Mouse (Mus musculus): ENCODE measurements around the gene Atp6v0c. TPM values are rescaled to one million over a fixed set of nuclear protein-coding genes. Genes with fewer than 3 reads are reported as not detected.

The Atp6v0c gene
- polyA plus RNA-seq, 1 experiment from 2014 or later = 434 TPM

DNA sequence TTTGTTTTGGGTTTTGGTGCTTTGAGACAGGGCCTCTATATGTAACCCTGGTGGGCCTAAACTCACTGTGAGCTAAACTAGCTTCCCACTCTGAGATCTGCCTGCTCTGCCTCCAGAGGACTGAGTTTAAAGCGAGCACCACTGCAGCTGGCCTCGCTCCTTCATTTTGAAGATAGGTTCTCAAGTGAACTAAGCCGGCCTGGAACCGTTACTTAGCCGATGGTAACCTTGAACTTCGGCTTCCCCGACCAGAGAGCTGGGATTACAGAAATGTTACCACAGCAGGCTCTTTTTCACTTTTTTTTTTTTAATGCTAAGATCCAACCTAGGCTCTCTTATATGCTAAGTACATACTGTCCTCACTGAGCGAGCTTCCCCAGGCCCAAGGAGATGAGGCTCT is 23.8 kb upstream of the Atp6v0c start:
- ATAC-seq (ENCODE audit: insufficient number of reproducible peaks, low FRiP score, low TSS enrichment, low read depth) (no peak), DNase-seq (ENCODE audit: low spot score) (no peak)
- Histone ChIP-seq H3K4me1 (ENCODE audit: control insufficient read depth, insufficient read depth, low read length) (peaks cover 4% of the 10 kb centered on the region; the same call in 1 of the 2 replicates), H3K4me2 (ENCODE audit: low read depth, severe bottlenecking) (no peak overlapping the region), H3K36me3 (ENCODE audit: control insufficient read depth, insufficient read depth, low read length) (no peaks in the 10 kb centered on the region), H3K9me3 (ENCODE audit: control insufficient read depth, low read length) (no peaks in the 10 kb centered on the region), H3K9ac (ENCODE audit: low read length) (no peak overlapping the region), H3K27me3 (ENCODE audit: control insufficient read depth, insufficient read depth, low read length) (no peaks in the 10 kb centered on the region), H3K27ac (replicated peaks; ENCODE audit: low read depth, low read length) (no peak overlapping the region), H3K4me3 (ENCODE audit: low read depth, low read length) (no peak overlapping the region)
- WGBS = 82% methylated on average over 8 of the region's 8 CpGs

DNA sequence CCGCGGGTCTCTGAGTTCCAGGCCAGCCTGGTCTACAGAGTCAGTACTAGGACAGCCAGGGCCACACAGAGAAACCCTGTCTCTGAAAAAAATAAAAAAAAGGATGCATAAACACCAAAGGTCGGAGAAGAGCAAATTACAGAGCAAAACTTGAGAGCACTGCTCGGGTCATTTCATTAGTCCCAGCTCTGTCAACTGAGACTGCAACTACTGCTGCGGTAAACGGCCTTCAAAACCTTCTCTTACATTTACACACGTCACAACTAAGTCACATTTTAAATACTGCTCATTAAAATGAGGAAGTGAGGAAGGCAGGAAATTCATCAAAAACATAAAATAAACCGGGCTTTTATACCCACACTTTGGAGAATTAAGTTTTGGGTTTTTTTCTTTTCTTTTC is 23.3 kb upstream of the Atp6v0c start:
- Histone ChIP-seq H3K27me3 (ENCODE audit: control insufficient read depth, insufficient read depth, low read length) (no peaks in the 10 kb centered on the region), H3K4me3 (ENCODE audit: low read depth, low read length) (no peak overlapping the region), H3K9me3 (ENCODE audit: control insufficient read depth, low read length) (no peaks in the 10 kb centered on the region), H3K36me3 (ENCODE audit: control insufficient read depth, insufficient read depth, low read length) (no peaks in the 10 kb centered on the region), H3K27ac (replicated peaks; ENCODE audit: low read depth, low read length) (no peak overlapping the region), H3K4me1 (ENCODE audit: control insufficient read depth, insufficient read depth, low read length) (peaks cover 4% of the 10 kb centered on the region; the same call in 1 of the 2 replicates), H3K9ac (ENCODE audit: low read length) (no peak overlapping the region), H3K4me2 (ENCODE audit: low read depth, severe bottlenecking) (no peak overlapping the region)
- ATAC-seq (ENCODE audit: insufficient number of reproducible peaks, low FRiP score, low TSS enrichment, low read depth) (no peak), DNase-seq (ENCODE audit: low spot score) (no peak)
- 70% methylated on average over 8 of the region's 8 CpGs for WGBS

DNA sequence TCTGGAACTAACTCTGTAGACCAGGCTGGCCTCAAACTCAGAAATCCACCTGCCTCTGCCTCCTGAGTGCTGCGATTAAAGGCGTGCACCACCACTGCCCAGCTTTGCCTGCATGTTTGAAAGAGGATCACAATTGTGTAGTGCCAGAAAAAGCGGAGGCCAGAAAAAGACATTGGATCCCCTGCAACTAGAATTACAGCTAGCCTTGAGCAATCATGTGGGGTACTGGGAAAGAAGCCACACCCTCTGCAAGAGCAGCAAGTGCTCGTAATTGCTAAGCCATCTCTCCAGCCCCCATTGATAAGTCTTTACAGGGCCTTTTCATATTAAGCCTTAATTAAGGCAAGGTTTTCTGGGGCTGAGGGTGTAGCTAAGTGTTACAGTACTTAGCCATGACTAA is 22.0 kb upstream of the Atp6v0c start:
- H3K9ac ChIP-seq (ENCODE audit: low read length) = no peak overlapping the region
- H3K4me2 ChIP-seq (ENCODE audit: low read depth, severe bottlenecking) = no peak overlapping the region
- H3K9me3 ChIP-seq (ENCODE audit: control insufficient read depth, low read length) = no peaks in the 10 kb centered on the region
- DNase-seq (ENCODE audit: low spot score) = no peak
- 72% methylated on average over 4 of the region's 4 CpGs for WGBS
- no peaks in the 10 kb centered on the region for H3K36me3 ChIP-seq (ENCODE audit: control insufficient read depth, insufficient read depth, low read length)
- H3K4me3 ChIP-seq (ENCODE audit: low read depth, low read length) = no peak overlapping the region
- no peak overlapping the region for H3K27ac ChIP-seq (replicated peaks; ENCODE audit: low read depth, low read length)
- no peaks in the 10 kb centered on the region for H3K27me3 ChIP-seq (ENCODE audit: control insufficient read depth, insufficient read depth, low read length)
- peaks cover 4% of the 10 kb centered on the region; the same call in 1 of the 2 replicates for H3K4me1 ChIP-seq (ENCODE audit: control insufficient read depth, insufficient read depth, low read length)
- ATAC-seq (ENCODE audit: insufficient number of reproducible peaks, low FRiP score, low TSS enrichment, low read depth) = no peak

DNA sequence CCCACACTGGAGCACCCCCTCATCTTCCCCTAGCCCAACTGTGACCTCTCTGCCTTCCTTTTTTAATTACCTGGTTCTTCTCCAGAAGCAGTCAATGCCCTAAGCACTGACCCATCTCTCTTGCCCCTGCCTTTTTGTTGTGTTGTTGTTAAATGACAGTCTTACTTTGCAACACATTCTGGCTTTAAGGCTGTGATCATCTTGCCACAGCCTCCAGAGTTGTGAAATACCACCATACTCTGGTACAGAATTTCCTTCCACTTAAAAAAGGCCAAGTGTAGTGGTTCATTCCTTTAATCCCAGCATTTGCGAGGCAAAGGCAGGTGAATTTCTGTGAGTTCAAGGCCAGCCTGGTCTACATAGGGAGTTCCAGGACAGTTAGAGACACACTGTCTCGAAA is 21.4 kb upstream of the Atp6v0c start:
- no peak overlapping the region for H3K27ac ChIP-seq (replicated peaks; ENCODE audit: low read depth, low read length)
- H3K9me3 ChIP-seq (ENCODE audit: control insufficient read depth, low read length) = no peaks in the 10 kb centered on the region
- DNase-seq (ENCODE audit: low spot score) (no peak), ATAC-seq (ENCODE audit: insufficient number of reproducible peaks, low FRiP score, low TSS enrichment, low read depth) (no peak)
- H3K4me3 ChIP-seq (ENCODE audit: low read depth, low read length) = no peak overlapping the region
- no peaks in the 10 kb centered on the region for H3K36me3 ChIP-seq (ENCODE audit: control insufficient read depth, insufficient read depth, low read length)
- no peak overlapping the region for H3K9ac ChIP-seq (ENCODE audit: low read length)
- no peaks in the 10 kb centered on the region for H3K27me3 ChIP-seq (ENCODE audit: control insufficient read depth, insufficient read depth, low read length)
- WGBS = 85% methylated on average over 2 of the region's 2 CpGs
- H3K4me2 ChIP-seq (ENCODE audit: low read depth, severe bottlenecking) = no peak overlapping the region
- H3K4me1 ChIP-seq (ENCODE audit: control insufficient read depth, insufficient read depth, low read length) = peaks cover 4% of the 10 kb centered on the region; the same call in 1 of the 2 replicates

DNA sequence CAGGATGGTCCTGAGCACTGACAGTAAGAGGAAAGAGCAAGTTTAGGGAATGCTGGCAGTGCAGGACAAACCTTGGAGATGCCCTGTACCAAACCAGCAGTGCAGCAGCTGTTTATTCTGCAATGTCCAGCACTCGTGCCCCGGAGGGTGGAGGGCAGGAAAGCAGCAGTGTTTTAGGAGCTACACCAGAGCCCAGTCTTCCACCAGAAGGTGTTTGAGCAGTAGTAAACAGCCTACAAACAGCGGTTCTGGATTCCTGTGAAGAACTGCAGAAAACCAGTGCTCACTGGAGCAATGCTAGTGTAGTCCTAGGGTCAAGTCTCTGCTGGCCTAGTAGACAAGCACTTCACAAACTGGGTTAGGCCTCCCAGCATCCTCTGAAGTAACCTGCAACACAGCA is 4.8 kb upstream of the Atp6v0c start:
- 85% methylated on average over 3 of the region's 3 CpGs for WGBS
- DNase-seq (ENCODE audit: low spot score) (no peak), ATAC-seq (ENCODE audit: insufficient number of reproducible peaks, low FRiP score, low TSS enrichment, low read depth) (no peak)
- no peaks in the 10 kb centered on the region for H3K9me3 ChIP-seq (ENCODE audit: control insufficient read depth, low read length)
- no peak overlapping the region for H3K4me2 ChIP-seq (ENCODE audit: low read depth, severe bottlenecking)
- H3K4me1 ChIP-seq (ENCODE audit: control insufficient read depth, insufficient read depth, low read length) = 0 out of 2 replicates have a peak, but pooled peaks cover 4% of the 10 kb centered on the region
- H3K27ac ChIP-seq (replicated peaks; ENCODE audit: low read depth, low read length) = no peak overlapping the region
- no peaks in the 10 kb centered on the region for H3K27me3 ChIP-seq (ENCODE audit: control insufficient read depth, insufficient read depth, low read length)
- no peak overlapping the region for H3K9ac ChIP-seq (ENCODE audit: low read length)
- H3K4me3 ChIP-seq (ENCODE audit: low read depth, low read length) = no peak overlapping the region
- H3K36me3 ChIP-seq (ENCODE audit: control insufficient read depth, insufficient read depth, low read length) = no peaks in the 10 kb centered on the region

DNA sequence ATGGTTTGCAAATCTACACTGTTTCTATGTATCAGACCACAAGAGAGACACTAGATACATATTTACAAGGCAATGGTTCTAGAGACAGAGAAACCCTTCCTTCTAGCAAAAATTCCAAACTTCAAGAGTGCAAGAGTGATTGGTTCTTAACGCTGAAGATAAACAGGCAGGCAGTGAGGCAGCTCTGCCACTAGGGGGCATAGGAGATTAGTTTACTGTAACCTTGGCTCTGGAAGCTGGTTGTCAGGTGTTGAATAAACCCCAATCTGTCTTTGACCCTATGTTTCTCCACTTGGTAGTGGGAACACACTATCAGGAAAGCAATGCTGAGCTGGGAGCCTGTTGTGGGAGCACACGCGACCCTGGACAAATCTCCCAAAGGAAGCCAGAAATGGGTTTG is 3.9 kb upstream of the Atp6v0c start:
- Histone ChIP-seq H3K36me3 (ENCODE audit: control insufficient read depth, insufficient read depth, low read length) (no peaks in the 10 kb centered on the region), H3K27ac (replicated peaks; ENCODE audit: low read depth, low read length) (no peak overlapping the region), H3K4me3 (ENCODE audit: low read depth, low read length) (no peak overlapping the region), H3K27me3 (ENCODE audit: control insufficient read depth, insufficient read depth, low read length) (no peaks in the 10 kb centered on the region), H3K9me3 (ENCODE audit: control insufficient read depth, low read length) (no peaks in the 10 kb centered on the region), H3K4me1 (ENCODE audit: control insufficient read depth, insufficient read depth, low read length) (0 out of 2 replicates have a peak, but pooled peaks cover 4% of the 10 kb centered on the region), H3K4me2 (ENCODE audit: low read depth, severe bottlenecking) (no peak overlapping the region), H3K9ac (ENCODE audit: low read length) (no peak overlapping the region)
- DNase-seq (ENCODE audit: low spot score) (peak; percentile 79), ATAC-seq (ENCODE audit: insufficient number of reproducible peaks, low FRiP score, low TSS enrichment, low read depth) (no peak)
- WGBS = 7% methylated on average over 3 of the region's 3 CpGs

DNA sequence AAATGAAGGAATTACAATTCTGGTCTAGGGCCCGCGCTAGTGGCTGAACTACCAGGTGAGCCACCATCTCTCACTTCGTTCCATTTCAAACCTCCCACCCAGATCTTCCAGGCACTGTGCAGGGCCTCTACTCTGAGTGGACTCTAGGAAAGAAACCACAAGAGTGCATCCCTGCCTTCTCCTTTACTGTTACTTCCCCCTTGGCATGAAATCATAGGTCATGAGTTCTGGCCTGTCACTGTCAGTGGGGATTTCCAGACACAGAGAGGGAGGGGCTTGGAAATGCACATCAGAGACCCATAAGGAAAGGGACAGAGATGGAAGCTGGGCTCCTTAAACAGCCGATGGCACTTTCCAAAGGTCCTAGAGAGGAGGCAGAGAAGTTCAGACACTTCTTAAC is 2.2 kb upstream of the Atp6v0c start:
- no peak overlapping the region for H3K9ac ChIP-seq (ENCODE audit: low read length)
- H3K4me2 ChIP-seq (ENCODE audit: low read depth, severe bottlenecking) = no peak overlapping the region
- no peak overlapping the region for H3K4me3 ChIP-seq (ENCODE audit: low read depth, low read length)
- H3K27me3 ChIP-seq (ENCODE audit: control insufficient read depth, insufficient read depth, low read length) = no peaks in the 10 kb centered on the region
- peaks cover 8% of the 10 kb centered on the region; the same call in 1 of the 2 replicates for H3K36me3 ChIP-seq (ENCODE audit: control insufficient read depth, insufficient read depth, low read length)
- 85% methylated on average over 4 of the region's 4 CpGs for WGBS
- H3K27ac ChIP-seq (replicated peaks; ENCODE audit: low read depth, low read length) = no peak overlapping the region
- H3K4me1 ChIP-seq (ENCODE audit: control insufficient read depth, insufficient read depth, low read length) = peaks cover 11% of the 10 kb centered on the region
- DNase-seq (ENCODE audit: low spot score) (no peak), ATAC-seq (ENCODE audit: insufficient number of reproducible peaks, low FRiP score, low TSS enrichment, low read depth) (no peak)
- no peaks in the 10 kb centered on the region for H3K9me3 ChIP-seq (ENCODE audit: control insufficient read depth, low read length)

DNA sequence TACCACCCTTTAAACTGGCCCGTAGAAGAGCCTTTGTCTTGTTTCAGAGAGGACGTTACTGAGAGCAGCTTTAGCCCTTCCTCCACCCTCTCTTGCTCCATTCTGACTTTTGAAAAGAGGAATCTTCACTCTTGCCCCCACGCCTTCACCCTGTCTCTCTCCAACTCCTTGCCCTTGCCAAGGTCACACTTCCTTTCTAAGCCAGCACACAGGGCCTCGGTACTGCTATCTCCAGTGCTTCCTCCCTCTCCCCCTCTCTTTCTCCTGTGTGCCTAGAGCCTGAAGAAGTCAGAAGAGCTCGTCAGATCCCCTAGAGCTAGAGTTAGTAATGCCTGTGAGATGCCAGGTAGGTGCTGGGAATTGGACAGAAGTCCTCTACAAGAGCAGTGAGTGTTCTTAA is 1.2 kb upstream of the Atp6v0c start:
- Histone ChIP-seq H3K27ac (replicated peaks; ENCODE audit: low read depth, low read length) (no peak overlapping the region), H3K9ac (ENCODE audit: low read length) (no peak overlapping the region), H3K27me3 (ENCODE audit: control insufficient read depth, insufficient read depth, low read length) (no peaks in the 10 kb centered on the region), H3K4me1 (ENCODE audit: control insufficient read depth, insufficient read depth, low read length) (peaks cover 11% of the 10 kb centered on the region), H3K4me2 (ENCODE audit: low read depth, severe bottlenecking) (no peak overlapping the region), H3K4me3 (ENCODE audit: low read depth, low read length) (no peak overlapping the region), H3K9me3 (ENCODE audit: control insufficient read depth, low read length) (no peaks in the 10 kb centered on the region), H3K36me3 (ENCODE audit: control insufficient read depth, insufficient read depth, low read length) (peaks cover 9% of the 10 kb centered on the region; the same call in 1 of the 2 replicates)
- ATAC-seq (ENCODE audit: insufficient number of reproducible peaks, low FRiP score, low TSS enrichment, low read depth) = no peak
- 83% methylated on average over 5 of the region's 5 CpGs for WGBS
- DNase-seq (ENCODE audit: low spot score) = no peak

DNA sequence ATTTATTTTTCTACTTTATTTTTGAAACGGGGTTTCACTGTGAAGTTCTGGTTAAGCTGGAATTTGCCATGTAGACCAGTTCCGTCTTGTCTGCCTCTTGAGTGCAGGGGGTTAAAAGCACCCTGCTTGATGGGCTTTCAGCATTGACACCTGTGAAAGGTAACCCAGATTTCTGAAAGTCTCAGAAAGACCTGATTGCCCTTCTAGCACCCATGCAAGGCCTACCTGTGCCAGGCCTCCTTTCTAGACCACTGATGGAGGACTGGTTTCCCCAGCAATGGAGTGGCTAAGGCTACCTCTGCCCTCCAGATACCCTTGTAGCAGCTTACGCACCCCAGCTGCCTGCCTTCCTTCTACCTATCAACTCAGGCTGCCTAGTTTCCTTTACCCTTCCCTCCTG is 623 bp upstream of the Atp6v0c start:
- Histone ChIP-seq H3K36me3 (ENCODE audit: control insufficient read depth, insufficient read depth, low read length) (peaks cover 9% of the 10 kb centered on the region; the same call in 1 of the 2 replicates), H3K9me3 (ENCODE audit: control insufficient read depth, low read length) (no peaks in the 10 kb centered on the region), H3K4me3 (ENCODE audit: low read depth, low read length) (peak overlapping the region; percentile 91), H3K27me3 (ENCODE audit: control insufficient read depth, insufficient read depth, low read length) (no peaks in the 10 kb centered on the region), H3K4me2 (ENCODE audit: low read depth, severe bottlenecking) (peak overlapping the region; percentile 86), H3K9ac (ENCODE audit: low read length) (peak overlapping the region; percentile 95), H3K4me1 (ENCODE audit: control insufficient read depth, insufficient read depth, low read length) (peaks cover 11% of the 10 kb centered on the region), H3K27ac (replicated peaks; ENCODE audit: low read depth, low read length) (peak overlapping the region; percentile 93; the same call in 1 of the 2 replicates)
- 73% methylated on average over 3 of the region's 3 CpGs for WGBS
- DNase-seq (ENCODE audit: low spot score) (no peak), ATAC-seq (ENCODE audit: insufficient number of reproducible peaks, low FRiP score, low TSS enrichment, low read depth) (no peak)
